Mouse (Mus musculus): ENCODE results near the gene Prdm16.

GRCm38 (mm10) chr4:154496522-154496921 is 140.2 kb downstream of the Prdm16 start:
- TF ChIP-seq CTCF (IDR thresholded peaks at IDR 0.05; ENCODE audit: extremely low read depth, insufficient read depth, insufficient read length, insufficient replicate concordance): no peak
- TF ChIP-seq POLR2A (IDR thresholded peaks at IDR 0.05; ENCODE audit: low read depth, low read length): no peak
